Mouse (Mus musculus) intestine, embryonic 15.5 days (tissue): ENCODE results near the gene BC051665. TPM values are rescaled to one million over a fixed set of nuclear protein-coding genes. Genes with fewer than 3 reads are reported as not detected.

Experiments used
- ATAC-seq: fragments of 200-750 bp; cut with Nextera tagmentation; 2 replicates; pipeline ENCODE4 v1.8.0; 2017; ENCODE audit warnings: moderate TSS enrichment, moderate library complexity
- H3K27ac ChIP-seq: fragments of 300-500 bp; sonication (generic); 2 replicates; pipeline ENCODE4 v1.5.1; 2015; ENCODE audit warnings: mild to moderate bottlenecking, inconsistent platforms
- H3K27me3 ChIP-seq: fragments of 300-500 bp; sonication (generic); replicated peaks from 2 replicates; pipeline ENCODE4 v1.6.1; 2015; ENCODE audit warnings: inconsistent platforms
- H3K36me3 ChIP-seq: fragments of 300-500 bp; sonication (generic); 2 replicates; pipeline ENCODE4 v1.6.1; 2015; ENCODE audit warnings: inconsistent platforms
- H3K4me1 ChIP-seq: fragments of 300-500 bp; sonication (generic); replicated peaks from 2 replicates; pipeline ENCODE4 v1.6.1; 2015; ENCODE audit warnings: inconsistent platforms
- H3K4me2 ChIP-seq: fragments of 300-500 bp; sonication (generic); replicated peaks from 2 replicates; pipeline ENCODE4 v1.6.1; 2015; ENCODE audit warnings: mild to moderate bottlenecking, inconsistent platforms
- H3K4me3 ChIP-seq: fragments of 300-500 bp; sonication (generic); replicated peaks from 2 replicates; pipeline ENCODE4 v1.5.1; 2015; ENCODE audit warnings: inconsistent platforms
- H3K9ac ChIP-seq: fragments of 300-500 bp; sonication (generic); 2 replicates; pipeline ENCODE4 v1.6.1; 2015; ENCODE audit warnings: inconsistent platforms
- H3K9me3 ChIP-seq: fragments of 300-500 bp; sonication (generic); 2 replicates; pipeline ENCODE4 v1.6.1; 2016; ENCODE audit warnings: inconsistent platforms
- WGBS: fragments of 180-500 bp; shearing (Covaris S2); methylation state at CpG from one replicate; pipeline ENCODE4 v1.1.7; 2015; 5-methylcytosine and 5-hydroxymethylcytosine counted together
- polyA plus RNA-seq: library from polyadenylated mRNA; unstranded; fragments of >200 nt; fragmentation: Nextera tagmentation; extraction: Ambion mirVana; gene quantifications from 2 replicates; pipeline ENCODE4 v1.2.1, GENCODE M21; 2015

The BC051665 gene
- polyA plus RNA-seq = not detected in 2 replicates

DNA sequence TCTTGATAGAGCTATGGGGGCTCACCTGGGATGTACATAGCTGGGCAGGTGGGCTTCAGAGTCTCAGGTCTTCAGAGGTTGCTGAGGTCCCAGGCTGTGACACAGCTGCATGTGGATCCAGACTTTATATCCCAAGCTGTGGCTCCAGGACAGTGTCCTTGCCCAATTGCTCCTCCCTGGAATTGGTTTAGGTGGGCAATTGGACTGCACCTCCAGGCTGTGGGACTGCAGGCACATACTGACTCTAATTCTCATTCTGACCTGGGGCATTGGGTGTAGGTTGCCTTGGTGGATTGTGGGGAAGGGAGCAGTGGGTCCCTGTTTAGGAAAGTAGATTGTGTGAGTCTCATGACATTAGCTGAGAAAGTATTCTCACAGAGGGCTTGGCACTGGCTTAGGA, at the start of gene BC051665:
BC051665 (minus strand) TSS at position 101 of the 400 bp plus-strand sequence.
- Histone ChIP-seq H3K4me1 (no peaks in the 10 kb centered on the region), H3K4me2 (no peak within 1 kb of the TSS), H3K27me3 (no peaks in the 10 kb centered on the region), H3K4me3 (no peak within 1 kb of the TSS), H3K27ac (no peak within 1 kb of the TSS), H3K36me3 (no peaks in the 10 kb centered on the region), H3K9me3 (no peaks in the 10 kb centered on the region), H3K9ac (no peak within 1 kb of the TSS)
- ATAC-seq = no peak

DNA sequence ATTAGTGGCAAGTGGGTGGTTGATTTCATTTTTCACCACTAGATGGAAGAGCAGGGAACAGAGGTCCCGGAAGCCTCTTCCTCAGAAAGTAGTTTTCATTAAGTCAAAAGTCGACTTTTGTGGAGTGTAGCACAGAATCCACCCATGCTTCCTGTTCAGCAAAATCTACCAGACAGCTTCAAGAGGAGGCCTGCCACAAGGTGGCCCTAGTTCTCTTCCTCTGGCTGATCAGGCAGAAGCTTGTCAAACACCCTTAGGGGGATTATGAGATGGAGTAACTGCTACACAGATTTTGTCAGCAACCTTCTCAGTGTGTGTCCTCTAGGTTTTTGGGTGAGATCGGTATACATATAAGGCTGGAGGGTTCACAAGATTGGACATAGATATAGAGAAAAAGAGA, 39.9 kb upstream of the BC051665 start:
- H3K4me2 ChIP-seq = no peak overlapping the region
- 61% methylated on average over 3 of the region's 3 CpGs for WGBS
- H3K9ac ChIP-seq = no peak overlapping the region
- H3K9me3 ChIP-seq = no peaks in the 10 kb centered on the region
- no peak overlapping the region for H3K4me3 ChIP-seq
- H3K27ac ChIP-seq = no peak overlapping the region
- H3K36me3 ChIP-seq = no peaks in the 10 kb centered on the region
- ATAC-seq = no peak
- no peaks in the 10 kb centered on the region for H3K27me3 ChIP-seq
- no peaks in the 10 kb centered on the region for H3K4me1 ChIP-seq

DNA sequence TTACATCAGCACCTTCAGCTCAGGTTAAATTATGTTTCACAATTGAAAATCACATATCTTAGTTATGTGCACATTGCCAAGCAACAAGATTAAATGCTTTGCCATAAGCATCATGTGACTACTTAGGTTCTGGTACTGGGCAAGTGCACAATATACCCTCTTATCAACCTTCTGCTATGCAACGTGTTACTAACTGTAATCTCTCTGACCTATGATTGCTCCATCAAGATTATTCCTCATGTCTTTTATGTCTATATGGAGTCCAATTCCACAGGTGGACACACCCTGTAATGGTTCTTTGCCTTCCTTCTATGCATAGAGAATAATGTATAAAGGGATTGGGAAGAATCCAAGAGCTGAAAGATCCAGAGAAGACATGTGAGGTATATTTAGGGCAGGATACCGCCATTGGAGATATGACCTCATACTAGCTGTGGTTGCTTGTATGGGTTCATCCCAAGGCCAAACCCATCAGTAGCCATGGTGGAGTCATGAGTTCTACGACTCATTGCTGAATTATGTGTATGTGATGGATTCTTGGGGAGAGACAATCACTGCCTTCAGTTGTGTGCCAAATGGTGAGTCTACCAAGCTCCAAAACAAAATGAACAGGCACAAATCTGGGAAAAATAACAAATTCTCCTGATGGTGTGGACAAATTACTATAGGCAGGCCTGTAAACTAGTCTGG, 34.5 kb upstream of the BC051665 start:
- no peaks in the 10 kb centered on the region for H3K9me3 ChIP-seq
- no peak overlapping the region for H3K27ac ChIP-seq
- H3K9ac ChIP-seq = no peak overlapping the region
- H3K36me3 ChIP-seq = no peaks in the 10 kb centered on the region
- H3K4me3 ChIP-seq = no peak overlapping the region
- no peak overlapping the region for H3K4me2 ChIP-seq
- H3K27me3 ChIP-seq = no peaks in the 10 kb centered on the region
- H3K4me1 ChIP-seq = no peaks in the 10 kb centered on the region
- 65% methylated on average over 3 of the region's 3 CpGs for WGBS
- ATAC-seq = no peak

DNA sequence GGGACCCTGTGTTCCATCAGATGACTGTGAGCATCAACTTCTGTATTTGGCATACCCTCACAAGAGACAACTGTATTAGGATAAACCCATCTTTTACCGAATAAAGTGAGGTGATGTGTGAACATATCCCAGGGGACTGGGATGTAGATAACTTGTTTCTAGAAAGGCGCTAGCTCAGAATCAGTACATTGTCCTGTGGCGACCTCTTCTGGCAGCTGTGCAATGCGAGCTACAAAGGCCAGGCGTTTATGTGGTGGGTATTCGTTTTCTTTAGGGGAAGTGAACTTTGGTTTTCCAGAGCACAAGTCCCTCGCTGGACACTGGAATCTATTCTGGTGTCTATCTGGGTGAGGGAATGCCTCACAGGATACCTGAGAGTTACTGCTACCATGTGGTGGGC, 33.3 kb upstream of the BC051665 start:
- no peak overlapping the region for H3K9ac ChIP-seq
- 0 out of 2 replicates have a peak, but pooled peaks have one; percentile 55 for ATAC-seq
- H3K9me3 ChIP-seq = no peaks in the 10 kb centered on the region
- no peaks in the 10 kb centered on the region for H3K4me1 ChIP-seq
- WGBS = 12% methylated on average over 7 of the region's 7 CpGs
- H3K4me3 ChIP-seq = no peak overlapping the region
- H3K27ac ChIP-seq = no peak overlapping the region
- no peaks in the 10 kb centered on the region for H3K36me3 ChIP-seq
- no peaks in the 10 kb centered on the region for H3K27me3 ChIP-seq
- H3K4me2 ChIP-seq = no peak overlapping the region

DNA sequence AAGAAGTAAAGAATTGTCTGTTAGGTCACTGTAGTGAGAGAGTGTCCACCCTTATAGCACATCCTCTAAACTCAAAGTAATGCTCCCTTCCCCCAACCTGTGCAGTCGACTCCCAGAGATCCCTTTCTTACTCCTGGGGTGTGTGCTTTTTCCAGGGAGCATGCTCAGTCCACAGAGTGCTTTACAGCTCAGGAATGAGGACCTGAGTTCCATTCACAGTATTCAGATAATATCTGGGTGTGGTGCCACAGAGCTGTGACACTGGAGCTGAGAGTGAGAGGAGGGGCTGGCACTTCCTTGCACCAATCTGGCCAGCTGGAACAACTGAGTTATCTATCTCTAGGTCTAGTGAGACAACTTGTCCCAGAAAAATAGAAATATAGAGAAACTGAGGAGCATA, 27.6 kb upstream of the BC051665 start:
- WGBS = 46% methylated on average over 1 of the region's 1 CpGs
- no peak overlapping the region for H3K27ac ChIP-seq
- no peaks in the 10 kb centered on the region for H3K4me1 ChIP-seq
- no peaks in the 10 kb centered on the region for H3K9me3 ChIP-seq
- H3K4me2 ChIP-seq = no peak overlapping the region
- no peaks in the 10 kb centered on the region for H3K27me3 ChIP-seq
- H3K9ac ChIP-seq = no peak overlapping the region
- no peaks in the 10 kb centered on the region for H3K36me3 ChIP-seq
- ATAC-seq = peak; percentile 64
- H3K4me3 ChIP-seq = no peak overlapping the region

DNA sequence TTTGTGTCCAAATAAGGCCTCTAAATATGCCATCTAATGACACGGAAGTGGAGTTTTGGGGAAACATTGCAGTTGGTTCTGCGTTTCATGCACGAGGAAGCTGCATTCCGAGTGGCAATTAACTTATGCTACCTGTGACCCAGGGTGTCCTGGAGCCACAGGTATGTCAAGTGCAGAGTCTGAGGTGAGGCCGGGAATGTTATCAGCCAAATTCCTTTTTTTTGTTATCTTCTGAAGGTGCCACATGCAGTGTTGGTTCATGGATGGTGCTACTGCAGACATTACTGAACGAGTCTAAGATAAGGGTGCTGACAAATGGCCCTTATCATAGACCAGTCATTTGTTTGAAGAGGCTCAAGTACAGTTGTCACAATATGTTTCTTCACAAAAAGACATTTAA, 26.6 kb upstream of the BC051665 start:
- Histone ChIP-seq H3K27me3 (no peaks in the 10 kb centered on the region), H3K4me3 (no peak overlapping the region), H3K9me3 (no peaks in the 10 kb centered on the region), H3K27ac (no peak overlapping the region), H3K4me2 (no peak overlapping the region), H3K36me3 (no peaks in the 10 kb centered on the region), H3K9ac (no peak overlapping the region), H3K4me1 (no peaks in the 10 kb centered on the region)
- peak; percentile 31; the same call in 1 of the 2 replicates for ATAC-seq
- WGBS = 65% methylated on average over 6 of the region's 6 CpGs

DNA sequence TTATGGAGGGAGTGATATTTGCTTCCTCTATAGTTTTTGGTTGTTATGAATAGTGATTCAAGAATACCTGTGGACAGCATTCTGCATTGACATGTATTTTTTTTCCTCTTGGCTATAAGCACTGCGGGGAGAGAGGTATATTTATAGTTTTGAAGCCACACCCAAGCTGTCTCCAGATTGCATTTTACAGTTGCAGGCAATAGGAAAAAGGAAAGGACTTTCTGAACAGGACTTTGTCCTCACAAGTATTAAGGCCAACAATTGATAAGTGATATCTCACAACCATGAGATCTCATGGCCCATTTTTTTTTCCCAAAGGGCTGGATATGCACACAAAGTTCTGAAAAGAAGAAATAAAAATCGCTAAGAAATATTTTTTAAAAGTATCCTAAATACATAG, 23.5 kb upstream of the BC051665 start:
- peak; percentile 86 for ATAC-seq
- no peaks in the 10 kb centered on the region for H3K9me3 ChIP-seq
- no peak overlapping the region for H3K4me3 ChIP-seq
- H3K27me3 ChIP-seq = no peaks in the 10 kb centered on the region
- H3K36me3 ChIP-seq = no peaks in the 10 kb centered on the region
- H3K9ac ChIP-seq = no peak overlapping the region
- WGBS = 54% methylated on average over 2 of the region's 2 CpGs
- no peak overlapping the region for H3K27ac ChIP-seq
- H3K4me1 ChIP-seq = no peaks in the 10 kb centered on the region
- no peak overlapping the region for H3K4me2 ChIP-seq

DNA sequence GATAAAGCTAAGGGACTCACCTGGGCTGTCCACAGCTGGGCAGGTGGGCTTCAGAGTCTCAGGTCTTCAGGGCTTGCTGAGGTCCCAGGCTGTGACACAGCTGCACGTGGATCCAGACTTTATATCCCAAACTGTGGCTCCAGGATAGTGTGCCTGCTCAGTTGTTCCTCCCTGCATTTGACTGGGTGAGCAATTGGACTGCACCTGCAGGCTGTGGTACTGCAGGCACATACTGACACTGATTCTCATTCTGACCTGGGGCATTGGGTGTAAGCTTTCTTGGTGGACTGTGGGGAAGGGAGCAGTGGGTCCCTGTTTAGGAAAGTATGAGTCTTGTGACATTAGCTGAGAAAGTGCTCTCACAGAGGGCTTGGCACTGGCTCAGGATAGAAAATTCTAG, 16.6 kb upstream of the BC051665 start, which contains the start of gene Ctsll3:
Ctsll3 (minus strand) TSS at position 101 of the 400 bp plus-strand sequence.
- no peak for ATAC-seq
- no peak within 1 kb of the TSS for H3K9ac ChIP-seq
- no peak within 1 kb of the TSS for H3K4me3 ChIP-seq
- no peaks in the 10 kb centered on the region for H3K27me3 ChIP-seq
- no peaks in the 10 kb centered on the region for H3K36me3 ChIP-seq
- no peaks in the 10 kb centered on the region for H3K9me3 ChIP-seq
- H3K4me2 ChIP-seq = no peak within 1 kb of the TSS
- no peaks in the 10 kb centered on the region for H3K4me1 ChIP-seq
- H3K27ac ChIP-seq = no peak within 1 kb of the TSS
- WGBS = 71% methylated on average over 1 of the region's 1 CpGs

DNA sequence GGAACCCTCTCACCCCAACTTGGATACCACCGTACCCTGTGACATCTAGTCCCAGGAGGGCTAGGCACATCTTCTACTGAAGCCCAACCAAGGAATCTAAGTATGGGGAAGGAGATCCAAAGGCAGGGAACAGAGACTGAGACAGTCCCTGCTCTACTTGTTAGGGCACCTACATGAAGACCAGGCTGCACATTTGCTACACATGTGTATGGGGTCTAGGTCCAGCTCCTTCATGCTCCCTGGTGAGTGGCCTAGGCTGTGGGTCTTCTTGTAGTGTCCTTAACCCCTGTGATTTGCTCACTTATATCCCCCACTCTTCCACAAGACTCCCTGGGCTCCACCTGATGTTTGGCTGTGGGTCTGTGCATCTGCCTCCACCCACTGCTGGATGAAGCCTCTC, 3.3 kb upstream of the BC051665 start:
- no peaks in the 10 kb centered on the region for H3K9me3 ChIP-seq
- no peaks in the 10 kb centered on the region for H3K4me1 ChIP-seq
- no peak for ATAC-seq
- no peak overlapping the region for H3K4me3 ChIP-seq
- H3K27me3 ChIP-seq = no peaks in the 10 kb centered on the region
- H3K4me2 ChIP-seq = no peak overlapping the region
- H3K36me3 ChIP-seq = no peaks in the 10 kb centered on the region
- 64% methylated on average over 1 of the region's 1 CpGs for WGBS
- H3K27ac ChIP-seq = no peak overlapping the region
- H3K9ac ChIP-seq = no peak overlapping the region

DNA sequence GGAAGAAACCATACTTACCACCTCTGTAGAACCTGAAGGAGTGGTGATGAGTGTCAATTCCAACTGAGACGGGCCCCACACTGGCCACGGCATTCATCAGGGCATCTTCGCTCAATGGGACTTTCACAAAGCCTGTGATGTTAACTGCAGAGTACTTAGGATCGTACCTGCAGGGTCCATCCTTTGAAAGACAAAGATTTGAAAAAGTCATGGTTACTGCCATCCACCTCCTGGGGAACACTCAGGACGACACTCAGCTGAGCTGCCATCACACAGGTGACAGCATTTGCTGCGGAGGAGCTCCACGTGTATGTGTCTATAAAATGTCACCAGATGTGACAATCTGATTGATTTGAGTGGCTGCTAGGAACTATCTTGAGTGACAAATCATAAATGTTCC, 2.9 kb downstream of the BC051665 start:
- H3K36me3 ChIP-seq = no peaks in the 10 kb centered on the region
- no peak overlapping the region for H3K4me2 ChIP-seq
- 87% methylated on average over 7 of the region's 7 CpGs for WGBS
- H3K27me3 ChIP-seq = no peaks in the 10 kb centered on the region
- no peak overlapping the region for H3K4me3 ChIP-seq
- H3K9ac ChIP-seq = no peak overlapping the region
- no peaks in the 10 kb centered on the region for H3K9me3 ChIP-seq
- H3K4me1 ChIP-seq = no peaks in the 10 kb centered on the region
- ATAC-seq = no peak
- H3K27ac ChIP-seq = no peak overlapping the region

DNA sequence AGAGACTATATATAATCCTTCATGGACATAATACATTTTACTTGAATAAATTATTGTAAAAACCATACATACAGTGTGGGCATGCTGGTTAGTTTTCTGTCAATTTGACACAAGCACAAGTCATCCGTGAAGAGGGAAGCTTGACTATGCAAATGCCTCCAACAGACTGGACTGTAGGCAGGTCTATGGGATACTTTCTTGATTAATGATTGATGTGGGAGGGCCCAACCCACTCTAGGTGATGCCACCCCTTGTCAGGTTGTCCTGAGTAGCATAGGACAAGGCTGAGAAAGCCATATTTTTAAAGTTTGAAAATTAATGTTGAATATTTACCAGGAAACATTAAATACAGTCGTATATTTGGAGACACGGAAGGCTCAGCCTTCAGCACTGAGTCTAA, 5.6 kb downstream of the BC051665 start:
- H3K4me1 ChIP-seq = no peaks in the 10 kb centered on the region
- no peaks in the 10 kb centered on the region for H3K9me3 ChIP-seq
- no peaks in the 10 kb centered on the region for H3K27me3 ChIP-seq
- H3K36me3 ChIP-seq = no peaks in the 10 kb centered on the region
- no peak overlapping the region for H3K4me3 ChIP-seq
- no peak for ATAC-seq
- WGBS = 79% methylated on average over 3 of the region's 3 CpGs
- H3K9ac ChIP-seq = no peak overlapping the region
- H3K27ac ChIP-seq = no peak overlapping the region
- no peak overlapping the region for H3K4me2 ChIP-seq

DNA sequence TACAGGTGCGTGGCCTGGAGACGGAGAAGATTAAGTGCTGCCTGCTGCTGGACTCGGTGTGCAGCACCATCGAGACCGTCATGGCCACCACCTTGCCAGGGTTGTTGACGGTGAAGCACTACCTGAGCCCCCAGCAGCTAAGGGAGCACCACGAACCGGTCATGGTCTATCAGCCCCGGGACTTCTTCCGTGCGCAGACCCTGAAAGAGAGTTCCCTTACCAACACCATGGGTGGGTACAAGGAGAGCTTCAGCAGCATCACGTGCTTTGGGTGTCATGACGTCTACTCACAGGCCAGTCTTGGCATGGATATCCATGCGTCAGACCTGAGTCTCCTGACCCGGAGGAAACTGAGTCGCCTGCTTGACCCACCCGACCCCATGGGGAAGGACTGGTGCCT, 25.0 kb downstream of the BC051665 start:
- H3K27ac ChIP-seq = no peak overlapping the region
- H3K9me3 ChIP-seq = no peaks in the 10 kb centered on the region
- no peak overlapping the region for H3K4me3 ChIP-seq
- no peaks in the 10 kb centered on the region for H3K27me3 ChIP-seq
- 96% methylated on average over 17 of the region's 17 CpGs for WGBS
- no peak overlapping the region for H3K4me2 ChIP-seq
- H3K4me1 ChIP-seq = no peaks in the 10 kb centered on the region
- ATAC-seq = no peak
- H3K9ac ChIP-seq = no peak overlapping the region
- no peaks in the 10 kb centered on the region for H3K36me3 ChIP-seq

DNA sequence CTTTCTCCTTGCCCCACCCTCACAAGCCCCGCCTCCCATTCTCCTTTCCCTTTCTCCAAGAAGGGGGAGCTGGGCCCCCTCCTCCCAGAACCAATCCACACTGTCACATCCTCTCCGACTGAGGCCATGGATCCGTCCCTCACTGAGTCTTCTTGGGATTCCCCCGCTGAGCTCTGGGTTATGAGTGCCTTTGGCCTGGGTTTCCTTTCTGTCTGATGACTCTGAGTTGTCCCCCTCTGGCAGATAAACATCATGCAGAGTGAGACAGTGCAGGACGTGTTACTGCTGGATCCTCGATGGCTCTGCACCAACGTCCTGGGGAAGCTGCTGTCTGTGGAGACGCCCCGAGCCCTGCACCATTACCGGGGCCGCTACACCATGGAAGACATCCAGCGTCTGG, 25.8 kb downstream of the BC051665 start:
- no peak for ATAC-seq
- Histone ChIP-seq H3K36me3 (no peaks in the 10 kb centered on the region), H3K4me3 (no peak overlapping the region), H3K27me3 (no peaks in the 10 kb centered on the region), H3K27ac (no peak overlapping the region), H3K4me1 (no peaks in the 10 kb centered on the region), H3K4me2 (no peak overlapping the region), H3K9me3 (no peaks in the 10 kb centered on the region), H3K9ac (no peak overlapping the region)
- 85% methylated on average over 12 of the region's 12 CpGs for WGBS
